Mouse (Mus musculus) cerebellum, adult 9-10 months (tissue): ENCODE measurements around the gene Wnt10b.

Experiments used
- DNase-seq: peaks from one replicate; pipeline ENCODE4 v3.0.0; 2022

Gene Wnt10b

DNA sequence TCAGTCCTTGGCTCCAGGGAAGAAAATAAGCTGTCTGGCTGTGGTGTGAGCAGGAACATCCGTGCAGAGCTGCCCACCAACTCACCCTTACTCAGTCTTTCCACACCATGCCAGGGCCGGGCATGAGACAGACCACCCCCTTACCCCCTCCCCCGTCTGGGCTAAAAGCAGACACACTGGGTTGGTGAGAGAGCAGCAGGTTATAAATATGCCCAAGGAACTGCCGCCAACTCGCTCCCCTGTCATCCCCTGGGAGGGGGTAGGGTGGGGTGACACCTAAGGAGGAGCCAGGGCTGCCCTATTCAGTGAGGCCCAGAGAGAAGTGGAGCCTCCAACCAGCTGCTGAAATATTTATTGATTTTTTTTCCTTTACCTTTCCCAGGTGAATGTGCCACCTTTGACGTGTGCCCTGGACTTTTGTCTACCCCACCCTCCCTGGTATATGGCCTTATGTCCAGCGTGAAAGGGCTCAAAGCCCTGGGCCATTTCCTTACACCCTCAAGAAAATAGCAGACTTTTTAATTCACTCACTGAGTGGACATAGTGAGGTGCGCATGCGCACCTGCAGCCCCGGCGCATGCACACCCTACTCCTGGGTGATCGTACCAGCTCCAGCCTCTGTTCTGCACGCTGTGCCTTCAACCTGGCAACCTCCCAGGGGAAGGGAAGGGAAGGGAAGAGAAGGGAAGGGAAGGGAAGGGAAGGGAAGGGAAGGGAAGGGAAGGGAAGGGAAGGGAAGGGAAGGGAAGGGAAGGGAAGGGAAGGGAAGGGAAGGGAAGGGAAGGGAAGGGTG is 19.0 kb upstream of the Wnt10b start:
- no peak for DNase-seq

DNA sequence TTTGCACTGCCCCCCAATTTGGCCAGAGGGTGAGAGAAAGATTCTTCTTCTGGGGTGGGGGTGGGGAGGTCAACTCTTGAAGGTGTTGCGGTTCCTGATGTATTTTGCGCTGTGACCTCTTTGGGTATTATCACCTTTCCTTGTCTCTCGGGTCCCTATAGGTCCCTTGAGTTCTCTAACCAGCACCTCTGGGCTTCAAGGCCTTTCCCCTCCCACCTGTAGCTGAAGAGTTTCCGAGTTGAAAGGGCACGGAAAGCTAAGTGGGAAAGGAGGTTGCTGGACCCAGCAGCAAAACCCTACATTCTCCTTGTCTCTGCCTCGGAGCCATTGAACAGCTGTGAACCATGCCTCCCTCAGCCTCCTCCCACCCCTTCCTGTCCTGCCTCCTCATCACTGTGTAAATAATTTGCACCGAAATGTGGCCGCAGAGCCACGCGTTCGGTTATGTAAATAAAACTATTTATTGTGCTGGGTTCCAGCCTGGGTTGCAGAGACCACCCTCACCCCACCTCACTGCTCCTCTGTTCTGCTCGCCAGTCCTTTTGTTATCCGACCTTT is 15.3 kb upstream of the Wnt10b start:
- DNase-seq = no peak

DNA sequence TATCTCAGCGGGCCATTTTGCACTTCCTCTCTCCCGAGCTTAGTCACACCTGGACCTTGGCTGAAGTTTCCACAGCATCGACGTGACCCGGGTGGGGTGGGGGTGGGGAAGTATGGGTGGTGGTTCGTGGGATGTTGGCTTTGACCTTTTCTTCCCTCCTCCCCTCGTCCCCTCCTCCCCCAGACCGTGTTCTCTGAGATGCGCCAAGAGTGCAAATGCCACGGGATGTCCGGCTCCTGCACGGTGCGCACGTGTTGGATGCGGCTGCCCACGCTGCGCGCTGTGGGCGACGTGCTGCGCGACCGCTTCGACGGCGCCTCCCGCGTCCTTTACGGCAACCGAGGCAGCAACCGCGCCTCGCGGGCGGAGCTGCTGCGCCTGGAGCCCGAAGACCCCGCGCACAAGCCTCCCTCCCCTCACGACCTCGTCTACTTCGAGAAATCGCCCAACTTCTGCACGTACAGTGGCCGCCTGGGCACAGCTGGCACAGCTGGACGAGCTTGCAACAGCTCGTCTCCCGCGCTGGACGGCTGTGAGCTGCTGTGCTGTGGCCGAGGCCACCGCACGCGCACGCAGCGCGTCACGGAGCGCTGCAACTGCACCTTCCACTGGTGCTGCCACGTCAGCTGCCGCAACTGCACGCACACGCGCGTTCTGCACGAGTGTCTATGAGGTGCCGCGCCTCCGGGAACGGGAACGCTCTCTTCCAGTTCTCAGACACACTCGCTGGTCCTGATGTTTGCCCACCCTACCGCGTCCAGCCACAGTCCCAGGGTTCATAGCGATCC is 14.5 kb upstream of the Wnt10b start:
- DNase-seq = no peak

DNA sequence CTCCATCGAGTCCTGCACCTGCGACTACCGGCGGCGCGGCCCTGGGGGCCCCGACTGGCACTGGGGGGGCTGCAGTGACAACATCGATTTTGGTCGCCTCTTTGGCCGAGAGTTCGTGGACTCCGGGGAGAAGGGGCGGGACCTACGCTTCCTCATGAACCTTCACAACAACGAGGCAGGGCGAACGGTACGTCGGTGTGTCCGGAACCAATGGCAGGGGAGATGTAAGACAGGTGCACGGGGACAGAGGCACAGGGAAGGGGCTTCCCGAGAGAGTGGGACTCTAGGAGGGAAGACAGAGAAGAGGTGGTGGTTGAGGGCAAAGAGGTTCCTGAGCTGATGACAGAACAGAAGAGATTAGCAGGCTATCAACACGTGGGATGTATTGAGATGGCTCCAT is 13.8 kb upstream of the Wnt10b start:
- DNase-seq = no peak

DNA sequence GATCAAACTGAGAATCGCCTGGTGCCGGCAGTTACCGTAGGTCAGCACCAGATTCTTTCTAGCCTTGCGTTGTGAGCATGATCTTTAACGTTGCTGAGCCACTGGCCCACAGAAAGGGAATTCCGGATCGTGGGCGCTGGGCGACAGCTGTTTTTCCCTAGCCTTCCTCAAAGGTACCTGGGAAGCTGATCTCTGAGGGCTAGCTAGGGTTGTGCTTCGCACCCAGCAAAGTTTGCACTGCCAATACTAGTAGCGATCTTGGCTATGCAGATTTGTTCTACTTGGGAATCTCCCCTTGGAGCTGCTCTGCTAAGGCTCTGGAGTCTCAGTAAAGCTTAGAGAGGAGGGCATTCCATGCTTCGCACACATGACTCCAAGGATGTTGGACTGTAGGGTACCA is 13.3 kb upstream of the Wnt10b start:
- DNase-seq = no peak

DNA sequence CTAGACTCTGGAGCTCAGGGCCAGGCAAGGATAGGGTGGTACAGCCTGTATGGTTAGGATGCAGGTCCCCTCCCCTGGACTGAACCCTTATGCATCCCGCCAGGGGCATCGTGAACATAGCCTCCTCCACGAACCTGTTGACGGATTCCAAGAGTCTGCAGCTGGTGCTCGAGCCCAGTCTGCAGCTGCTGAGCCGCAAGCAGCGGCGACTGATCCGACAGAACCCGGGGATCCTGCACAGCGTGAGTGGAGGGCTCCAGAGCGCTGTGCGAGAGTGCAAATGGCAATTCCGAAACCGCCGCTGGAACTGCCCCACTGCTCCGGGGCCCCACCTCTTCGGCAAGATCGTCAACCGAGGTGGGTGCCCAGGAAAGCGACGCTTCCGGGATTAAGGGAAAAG is 12.8 kb upstream of the Wnt10b start:
- no peak for DNase-seq

DNA sequence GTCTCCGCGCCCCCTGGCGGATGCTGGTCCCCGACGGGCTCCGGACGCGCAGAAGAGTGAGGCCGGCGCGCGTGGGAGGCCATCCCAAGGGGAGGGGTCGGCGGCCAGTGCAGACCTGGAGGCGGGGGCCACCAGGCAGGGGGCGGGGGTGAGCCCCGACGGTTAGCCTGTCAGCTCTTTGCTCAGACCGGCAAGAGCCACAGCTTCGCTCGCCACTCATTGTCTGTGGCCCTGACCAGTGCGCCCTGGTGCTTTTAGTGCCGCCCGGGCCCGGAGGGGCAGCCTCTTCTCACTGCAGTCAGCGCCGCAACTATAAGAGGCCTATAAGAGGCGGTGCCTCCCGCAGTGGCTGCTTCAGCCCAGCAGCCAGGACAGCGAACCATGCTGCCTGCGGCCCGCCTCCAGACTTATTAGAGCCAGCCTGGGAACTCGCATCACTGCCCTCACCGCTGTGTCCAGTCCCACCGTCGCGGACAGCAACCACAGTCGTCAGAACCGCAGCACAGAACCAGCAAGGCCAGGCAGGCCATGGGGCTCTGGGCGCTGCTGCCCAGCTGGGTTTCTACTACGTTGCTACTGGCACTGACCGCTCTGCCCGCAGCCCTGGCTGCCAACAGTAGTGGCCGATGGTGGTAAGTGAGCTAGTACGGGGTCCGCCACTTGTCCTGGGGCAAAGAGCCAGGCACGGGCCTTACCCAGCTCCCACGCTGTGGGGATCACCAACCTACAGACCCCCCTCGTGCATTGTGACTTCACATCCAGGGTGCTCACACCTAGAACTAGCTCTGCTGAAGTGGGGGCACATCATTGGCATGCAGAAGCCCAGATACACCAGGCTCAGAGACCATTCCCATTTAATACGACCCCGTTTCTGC is 11.9 kb upstream of the Wnt10b start, which contains the start of gene Wnt1:
TSS of gene Wnt1 (plus strand) at position 197 of the 875 bp plus-strand sequence.
- DNase-seq = no peak

DNA sequence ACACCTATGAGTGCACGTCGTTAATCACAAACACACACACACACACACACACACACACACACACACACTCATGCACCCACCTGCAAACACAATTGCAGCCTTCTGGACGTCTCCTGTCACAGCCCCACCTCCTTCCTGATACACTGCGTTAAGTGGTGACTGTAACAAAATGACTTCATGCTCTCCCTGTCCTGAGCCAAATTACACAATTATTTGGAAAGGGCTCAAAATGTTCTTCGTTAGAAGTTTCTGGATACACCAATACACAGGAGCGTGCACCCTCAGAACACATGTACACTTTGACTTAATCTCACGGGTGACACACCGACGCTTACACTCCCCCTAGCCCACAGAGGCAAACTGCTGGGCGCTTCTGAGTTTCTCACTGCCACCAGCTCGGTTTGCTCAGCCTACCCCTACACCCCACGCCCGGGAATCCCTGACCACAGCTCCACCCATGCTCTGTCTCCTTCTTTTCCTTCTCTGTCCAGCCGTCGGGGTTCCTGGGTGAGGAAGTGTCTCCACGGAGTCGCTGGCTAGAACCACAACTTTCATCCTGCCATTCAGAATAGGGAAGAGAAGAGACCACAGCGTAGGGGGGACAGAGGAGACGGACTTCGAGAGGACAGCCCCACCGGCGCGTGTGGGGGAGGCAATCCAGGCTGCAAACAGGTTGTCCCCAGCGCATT is 11.2 kb upstream of the Wnt10b start:
- DNase-seq = no peak

DNA sequence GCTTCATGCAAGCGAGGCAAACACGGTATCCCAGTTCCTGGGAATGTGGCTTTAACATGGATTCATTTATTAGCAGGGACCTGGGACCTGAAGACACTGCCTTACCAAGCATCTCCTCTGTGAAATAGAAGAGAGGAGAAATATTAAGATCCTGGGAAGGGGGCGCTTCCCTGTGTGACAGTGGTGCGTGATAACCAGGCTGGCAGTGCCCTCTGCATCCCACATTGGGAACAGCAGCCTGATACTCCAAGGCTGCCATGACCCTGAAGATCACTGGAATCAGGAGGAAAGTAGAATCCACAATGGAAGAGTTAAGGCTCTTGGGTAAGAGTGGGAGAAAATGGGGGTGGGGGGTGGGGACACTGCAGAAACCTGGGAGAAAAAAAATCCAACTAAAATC is 10.0 kb upstream of the Wnt10b start:
- no peak for DNase-seq

DNA sequence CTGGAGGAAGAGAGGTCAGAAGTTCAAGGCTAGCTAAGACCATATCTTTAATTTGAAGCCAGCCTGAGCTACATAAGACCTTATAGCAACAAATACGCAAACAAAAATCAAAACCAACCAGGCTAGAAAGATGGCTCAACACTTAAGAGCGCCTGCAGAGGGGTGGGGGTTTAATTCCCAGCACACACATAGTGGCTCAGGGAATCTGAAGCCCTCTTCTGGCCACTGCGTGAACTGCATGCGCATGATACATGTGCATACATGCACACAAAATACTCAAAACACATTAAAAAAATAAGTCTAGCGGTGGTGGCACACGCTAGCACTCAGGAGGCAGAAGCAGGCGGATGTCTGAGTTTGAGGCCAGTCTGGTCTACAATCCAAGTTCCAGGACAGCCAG is 7.8 kb upstream of the Wnt10b start:
- no peak for DNase-seq

DNA sequence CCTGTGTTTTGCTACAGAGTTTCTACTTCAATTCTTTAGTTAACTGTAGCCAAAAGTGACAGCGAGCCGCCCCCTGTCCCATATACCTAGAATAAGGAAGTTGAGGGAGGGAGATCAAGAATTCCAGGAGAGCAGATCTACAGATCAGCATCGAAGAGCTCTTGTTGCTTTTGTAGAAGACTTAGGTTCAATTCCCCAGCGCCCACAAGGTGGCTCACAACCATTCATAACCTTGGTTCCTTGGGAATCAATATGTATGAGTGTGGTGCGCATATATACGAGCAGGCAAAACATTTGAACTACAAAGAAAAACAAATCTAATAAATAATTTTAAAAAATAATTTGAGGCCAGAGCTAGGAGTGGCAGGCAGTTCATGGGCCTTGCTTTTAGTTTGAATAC is 3.2 kb upstream of the Wnt10b start:
- no peak for DNase-seq

DNA sequence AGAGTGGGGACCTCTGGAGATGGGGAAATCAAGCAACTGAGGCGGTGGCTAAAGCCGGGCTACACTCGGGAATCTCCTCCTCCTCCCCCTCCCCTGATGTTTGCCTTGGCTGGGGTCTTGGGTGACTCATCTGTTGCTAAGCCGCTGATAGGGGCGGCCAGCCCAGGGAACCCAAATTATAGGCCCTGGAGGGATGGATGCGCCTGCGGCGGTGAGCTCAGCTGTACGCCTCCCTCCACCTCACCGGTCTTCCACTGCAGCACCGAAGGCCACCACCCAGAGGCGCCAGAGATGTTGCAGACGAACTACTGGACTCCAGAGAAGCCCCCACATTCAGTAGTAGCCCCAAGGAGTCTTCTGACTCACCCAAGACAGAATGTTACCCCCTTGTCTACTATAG is 2.6 kb upstream of the Wnt10b start:
- no peak for DNase-seq

DNA sequence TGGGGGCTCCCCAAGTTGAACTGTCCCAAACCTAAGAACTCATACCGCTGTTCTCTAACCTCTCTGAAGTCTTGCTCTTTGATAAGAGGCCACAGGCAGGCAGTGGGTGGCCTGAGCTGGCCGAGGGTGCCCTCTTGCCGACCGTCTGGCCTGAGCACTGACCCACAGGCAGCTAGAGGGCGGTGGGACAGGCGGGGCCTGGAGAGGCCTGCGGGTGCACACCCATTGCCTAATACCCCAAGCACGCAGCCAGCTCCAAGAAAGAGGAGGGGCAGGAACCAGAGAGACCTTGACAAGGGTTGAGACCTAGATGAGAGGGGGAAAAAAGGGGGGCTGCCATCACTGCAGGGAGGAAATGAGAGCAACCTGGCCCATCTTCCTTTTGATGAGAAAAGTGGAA is 2.1 kb upstream of the Wnt10b start:
- DNase-seq = no peak

DNA sequence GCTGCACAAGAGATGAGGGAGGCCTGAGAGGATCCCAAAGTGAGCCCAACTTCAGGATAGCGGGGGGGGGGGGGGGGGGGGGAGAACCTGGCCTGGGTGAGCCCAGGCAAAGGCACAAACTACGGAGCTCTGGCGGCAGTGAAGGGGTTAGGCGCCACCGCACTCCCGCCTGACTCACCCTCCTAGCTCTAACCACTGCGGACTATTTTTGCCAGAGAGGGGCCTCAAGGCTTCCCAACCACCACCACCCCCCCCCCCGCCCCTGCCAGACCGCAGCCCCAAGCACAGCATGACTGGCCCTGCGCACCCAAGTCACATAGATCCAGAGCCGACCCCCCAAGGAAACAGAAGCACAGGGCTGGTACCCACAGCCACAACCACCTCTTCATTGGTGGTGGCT is 856 bp upstream of the Wnt10b start:
- no peak for DNase-seq

DNA sequence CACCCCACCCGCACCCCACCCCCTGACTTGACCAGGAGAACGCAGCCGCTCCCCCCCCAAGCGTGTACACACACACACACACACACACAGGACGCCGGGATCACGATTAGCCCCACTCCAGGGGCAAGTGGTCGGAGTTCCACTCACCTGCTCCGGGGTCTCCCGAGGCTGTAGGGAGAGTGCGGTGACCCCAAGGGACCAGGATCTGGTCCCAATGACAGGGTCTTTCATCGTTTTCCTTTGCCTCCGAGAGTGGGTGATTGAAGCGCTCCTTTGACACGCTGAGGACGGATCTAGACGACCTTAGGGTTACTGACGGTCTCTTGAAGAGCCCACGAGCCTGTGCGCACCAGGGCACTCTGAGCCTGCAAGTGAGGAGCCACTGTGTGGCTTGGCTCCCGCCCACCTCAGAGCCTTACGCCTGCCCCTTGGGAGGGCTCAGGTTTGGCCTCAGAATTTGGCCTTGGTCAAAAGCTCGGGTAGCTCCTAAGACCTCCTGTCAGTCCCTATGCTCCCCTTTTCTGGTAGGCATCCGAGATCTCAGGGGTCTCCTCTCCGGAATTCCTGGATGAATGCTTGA is 331 bp upstream of the Wnt10b start:
- no peak for DNase-seq

DNA sequence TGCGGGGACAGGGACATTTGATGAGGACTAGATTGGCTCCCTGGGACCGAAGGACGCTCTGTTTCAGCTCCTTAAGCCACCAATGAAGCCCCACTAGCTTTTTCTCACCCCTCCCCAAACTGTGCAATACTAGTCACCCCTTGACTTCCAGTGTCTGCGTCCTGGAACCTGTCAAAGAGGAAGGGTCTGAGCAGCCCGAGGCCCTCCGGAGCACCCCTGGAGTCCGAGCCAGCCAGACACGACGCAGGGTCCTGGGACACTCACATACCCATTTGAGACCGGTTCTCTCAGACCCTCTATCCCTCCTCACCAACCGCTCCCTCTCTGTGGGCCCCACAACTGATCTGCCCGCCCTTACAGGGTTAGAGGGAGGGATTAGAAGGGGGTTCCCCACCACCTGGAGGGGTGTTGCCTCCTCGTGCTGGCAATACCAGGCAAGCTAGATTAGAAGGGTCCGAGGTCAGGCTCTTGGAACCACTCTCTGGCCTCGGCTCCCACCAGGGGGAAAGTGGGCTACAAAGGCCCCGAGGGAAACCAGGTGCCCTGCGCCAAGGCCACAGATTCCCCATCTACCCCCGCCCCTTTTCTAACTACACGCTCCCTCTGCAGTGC is 839 bp downstream of the Wnt10b start:
- no peak for DNase-seq

DNA sequence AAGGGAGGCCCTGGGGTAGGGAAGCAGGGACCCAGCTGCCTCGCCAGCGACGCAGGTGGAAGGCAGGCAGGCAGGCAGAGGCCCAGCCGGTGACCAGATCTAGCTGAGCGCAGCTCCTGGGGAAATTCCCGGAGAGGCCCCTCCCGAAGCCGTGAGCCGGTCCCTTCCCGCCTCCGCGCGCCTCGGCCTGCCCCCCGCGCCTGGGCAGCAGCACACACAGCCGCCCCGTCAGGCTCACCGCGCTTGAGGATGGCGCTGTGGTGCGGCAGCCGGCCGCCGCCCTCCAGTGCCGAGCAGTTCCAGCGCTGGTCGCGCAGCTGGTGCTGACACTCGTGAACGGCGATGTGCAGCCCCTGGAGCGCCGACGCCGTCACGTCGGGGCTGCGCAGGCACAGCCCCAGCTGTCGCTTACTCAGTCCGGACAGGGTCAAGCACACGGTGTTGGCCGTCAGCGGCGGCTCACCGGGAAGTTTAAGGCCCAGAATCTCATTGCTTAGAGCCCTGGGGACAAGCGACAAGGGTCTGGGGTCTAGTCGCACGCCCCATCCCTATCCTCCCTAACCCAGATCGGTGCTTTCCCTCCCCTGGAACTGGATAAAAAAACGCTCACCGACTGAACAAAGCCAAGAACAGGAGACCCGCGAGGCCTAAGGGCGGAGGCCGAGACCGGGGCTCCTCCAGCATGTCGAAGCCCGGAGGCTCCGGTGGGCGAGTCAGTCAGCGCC is 1.5 kb downstream of the Wnt10b start:
- DNase-seq = no peak

DNA sequence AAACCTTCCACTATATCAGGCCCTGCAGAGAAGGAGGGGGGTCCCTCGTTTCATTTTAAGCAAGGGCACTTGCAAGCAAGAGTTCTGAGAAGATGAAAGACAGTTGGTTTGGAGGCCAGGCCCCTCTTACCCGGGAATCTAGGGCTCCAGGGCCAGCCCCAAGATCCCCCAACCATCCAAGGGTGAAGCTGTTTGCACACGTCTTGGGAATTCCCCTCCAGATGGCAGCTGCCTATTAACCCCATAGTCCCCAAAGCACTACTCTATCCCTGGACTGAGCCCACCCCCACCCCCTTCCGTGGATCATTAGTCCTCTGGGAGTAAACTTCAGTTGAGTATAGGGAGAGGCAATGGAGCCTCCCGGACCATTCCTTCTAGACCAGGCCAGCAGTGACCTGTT is 2.4 kb downstream of the Wnt10b start:
- DNase-seq = no peak

DNA sequence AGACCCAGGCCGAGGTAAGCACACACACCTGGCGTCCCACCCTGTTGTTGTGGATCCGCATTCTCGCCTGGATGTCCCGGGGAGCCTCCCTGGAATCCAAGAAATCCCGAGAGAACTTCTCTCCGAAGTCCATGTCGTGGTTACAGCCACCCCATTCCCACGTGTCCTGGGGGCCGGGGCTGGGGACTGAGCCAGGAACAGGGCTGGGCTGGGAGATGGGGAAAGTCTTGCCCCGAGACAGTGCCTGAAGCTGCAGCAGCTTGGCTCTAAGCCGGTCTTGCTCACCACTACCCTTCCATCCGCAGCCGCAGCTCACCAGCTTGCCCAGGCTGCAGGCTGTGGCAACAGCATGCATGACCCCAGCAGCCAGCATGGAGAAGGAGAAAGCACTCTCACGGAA is 3.9 kb downstream of the Wnt10b start:
- DNase-seq = no peak

DNA sequence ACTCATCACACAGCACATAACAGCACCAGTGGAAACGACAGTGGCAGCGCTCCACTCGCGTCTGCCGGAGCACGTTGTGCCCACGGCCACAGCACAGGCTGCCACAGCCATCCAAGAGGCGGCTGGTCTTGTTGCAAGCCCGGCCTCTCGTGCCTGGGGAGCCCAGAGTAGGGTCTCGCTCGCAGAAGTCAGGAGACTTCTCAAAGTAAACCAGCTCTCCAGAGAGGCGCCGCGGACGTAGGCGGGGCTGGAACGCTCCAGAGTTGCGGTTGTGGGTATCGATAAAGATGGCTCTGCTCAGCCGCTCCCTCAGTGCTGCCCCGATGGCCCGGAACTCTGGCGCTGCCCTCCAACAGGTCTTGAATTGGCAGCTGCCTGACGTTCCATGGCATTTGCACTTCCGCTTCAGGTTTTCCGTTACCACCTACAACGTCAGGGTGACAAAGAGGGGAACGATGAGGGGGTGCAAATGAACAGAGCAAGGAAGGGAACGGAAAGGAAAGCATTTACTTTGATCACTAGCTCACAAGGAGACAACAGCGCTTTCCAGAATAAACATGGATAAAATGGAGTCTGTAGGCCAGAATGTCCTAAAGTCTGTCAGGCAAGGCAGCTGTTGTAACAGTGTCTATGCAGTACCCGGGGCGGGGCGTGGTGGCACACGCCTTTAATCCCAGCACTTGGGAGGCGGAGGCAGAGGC is 5.3 kb downstream of the Wnt10b start:
- DNase-seq = no peak
